Mouse (Mus musculus) embryo, embryonic 10 days (tissue): Measurements from ENCODE around the gene Ttc27.

Source experiments
- DNase-seq: peaks from one replicate; pipeline ENCODE4 v3.0.0-alpha.2; 2015; ENCODE audit warnings: low spot score

Ttc27 gene

DNA sequence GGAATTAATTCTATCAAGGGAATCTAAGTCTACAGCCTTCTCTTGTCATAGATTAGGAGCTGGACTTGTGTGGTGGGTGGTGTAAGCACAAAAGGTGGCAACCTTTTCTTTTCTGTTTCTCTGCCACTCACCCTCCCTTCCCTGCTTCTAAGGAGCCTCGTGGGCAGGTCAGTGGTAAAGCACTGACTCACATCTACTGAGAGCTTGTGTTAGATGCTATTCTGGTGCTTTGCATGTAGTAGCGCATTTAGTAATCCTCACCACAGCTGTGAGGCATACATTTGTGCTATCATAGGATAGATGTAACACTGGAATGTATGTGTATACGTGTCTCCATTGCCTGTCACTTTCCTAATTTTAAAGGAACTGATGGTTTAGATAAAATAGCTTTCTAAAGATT, 124.2 kb downstream of the Ttc27 start:
- DNase-seq: no peak

DNA sequence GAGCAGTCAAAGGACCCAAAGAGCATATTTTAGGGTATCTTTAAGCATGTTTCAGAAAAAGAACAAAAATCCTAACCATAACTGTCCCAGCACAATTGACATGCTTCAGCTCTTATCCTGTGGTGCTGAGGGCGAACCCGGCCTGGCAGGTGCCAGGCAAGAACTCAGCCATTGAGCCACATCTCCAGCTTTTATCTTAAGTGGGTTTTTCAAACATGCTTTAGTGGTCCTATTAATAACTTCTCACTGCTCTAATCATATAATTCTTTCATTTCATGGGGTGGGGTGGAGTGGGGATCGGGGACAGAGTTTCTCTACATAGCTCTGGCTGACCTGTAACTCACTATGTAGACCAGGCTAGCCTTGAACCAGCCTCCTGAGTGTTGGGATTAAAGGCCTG, 125.1 kb downstream of the Ttc27 start:
- no peak for DNase-seq

DNA sequence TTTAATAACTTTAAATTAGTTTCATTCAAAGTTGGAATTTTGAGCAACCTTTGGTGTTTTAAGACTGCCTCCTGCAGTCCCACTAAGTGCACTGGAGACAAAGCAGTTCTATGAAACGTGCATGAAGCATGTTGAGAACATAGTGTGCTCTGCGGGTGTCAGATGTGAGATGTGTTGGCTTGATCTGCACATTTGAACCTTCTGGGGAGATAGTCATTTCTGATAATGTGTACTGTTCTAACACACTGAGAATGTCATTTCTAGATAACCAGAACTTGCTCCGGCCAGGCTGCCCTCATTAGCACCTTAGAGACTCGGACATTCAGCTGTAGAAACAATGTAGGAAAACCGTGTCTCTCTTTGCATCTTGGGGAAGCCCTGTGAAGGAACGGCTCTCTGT, 126.0 kb downstream of the Ttc27 start:
- DNase-seq: no peak

DNA sequence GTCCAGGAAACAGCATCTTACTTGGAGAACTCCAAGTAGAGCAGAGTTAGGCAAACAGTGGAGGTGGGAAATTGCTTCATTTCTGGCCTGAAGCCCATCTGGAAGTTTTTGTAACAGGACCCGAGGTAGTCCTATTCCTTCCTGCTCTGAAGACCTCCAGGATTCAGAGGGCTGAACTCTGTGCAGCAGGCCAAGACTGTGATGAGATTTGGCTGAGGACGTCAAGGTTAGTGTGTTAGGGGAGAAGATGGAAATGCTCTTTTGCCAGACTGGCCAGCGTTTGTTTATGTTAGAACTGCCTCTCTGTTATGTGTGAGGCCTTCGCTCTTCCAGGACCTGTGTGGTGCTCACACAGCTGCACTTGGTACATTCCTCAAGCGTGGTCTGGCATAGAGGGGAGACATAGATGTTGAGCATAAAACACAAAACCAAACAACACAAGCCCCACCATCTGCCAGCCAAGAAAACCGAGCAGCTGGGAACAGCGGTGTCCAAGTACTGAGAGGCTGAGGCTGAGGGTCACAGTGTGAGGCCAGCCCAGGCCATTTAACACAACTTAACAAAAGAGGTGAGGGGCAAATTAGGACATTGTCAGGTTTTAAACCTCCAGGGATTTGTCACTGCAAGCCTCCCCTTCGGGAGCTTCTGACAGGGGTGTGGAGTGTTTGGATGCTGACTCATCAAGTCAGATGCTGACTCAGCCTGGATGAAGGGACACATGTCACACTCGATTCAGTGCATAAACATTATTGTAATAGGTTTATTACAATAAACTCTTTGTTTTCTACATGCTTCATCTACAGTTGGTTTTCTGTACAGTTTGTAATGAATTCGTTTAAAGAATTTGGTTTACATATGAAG, 128.7 kb downstream of the Ttc27 start:
- peak; percentile 35 for DNase-seq

DNA sequence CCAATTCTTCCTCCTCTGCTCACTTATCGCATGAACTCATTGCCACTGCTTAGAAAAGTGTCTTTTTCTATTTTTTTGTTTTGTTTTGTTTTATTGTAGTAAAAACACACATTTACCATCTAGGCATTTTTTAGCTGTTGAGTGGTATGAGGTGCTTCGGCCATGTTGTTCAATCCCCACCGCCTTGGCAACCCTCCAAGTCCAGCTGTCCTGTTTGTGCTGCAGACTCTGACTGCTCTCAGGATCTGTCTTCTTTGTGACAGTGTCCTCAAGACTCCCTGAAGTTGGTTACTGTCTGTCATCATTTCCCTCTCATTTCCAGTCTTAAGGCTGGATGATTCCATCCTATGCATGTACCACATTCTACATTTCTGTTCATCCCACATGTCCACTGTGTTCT, 132.7 kb downstream of the Ttc27 start:
- DNase-seq: no peak

DNA sequence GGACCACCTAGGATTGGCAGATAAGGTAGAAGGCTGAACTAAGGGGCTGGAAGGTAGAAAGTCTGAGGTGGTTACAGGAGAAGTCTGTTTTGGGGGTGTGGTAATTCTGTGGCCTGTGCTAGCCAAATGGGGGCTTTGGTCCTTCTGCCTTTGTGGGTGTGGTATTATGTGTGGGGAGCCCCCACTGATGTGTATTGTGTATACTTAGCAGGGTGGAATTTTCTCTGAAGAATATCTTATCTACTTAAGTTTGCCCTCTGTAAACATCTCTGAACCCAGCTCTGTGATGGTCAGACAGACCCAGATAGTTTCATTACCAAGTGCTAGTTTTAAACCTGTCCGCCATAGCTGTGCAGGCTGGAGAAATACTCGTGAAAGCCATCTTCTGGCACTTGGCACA, 141.8 kb downstream of the Ttc27 start:
- no peak for DNase-seq

DNA sequence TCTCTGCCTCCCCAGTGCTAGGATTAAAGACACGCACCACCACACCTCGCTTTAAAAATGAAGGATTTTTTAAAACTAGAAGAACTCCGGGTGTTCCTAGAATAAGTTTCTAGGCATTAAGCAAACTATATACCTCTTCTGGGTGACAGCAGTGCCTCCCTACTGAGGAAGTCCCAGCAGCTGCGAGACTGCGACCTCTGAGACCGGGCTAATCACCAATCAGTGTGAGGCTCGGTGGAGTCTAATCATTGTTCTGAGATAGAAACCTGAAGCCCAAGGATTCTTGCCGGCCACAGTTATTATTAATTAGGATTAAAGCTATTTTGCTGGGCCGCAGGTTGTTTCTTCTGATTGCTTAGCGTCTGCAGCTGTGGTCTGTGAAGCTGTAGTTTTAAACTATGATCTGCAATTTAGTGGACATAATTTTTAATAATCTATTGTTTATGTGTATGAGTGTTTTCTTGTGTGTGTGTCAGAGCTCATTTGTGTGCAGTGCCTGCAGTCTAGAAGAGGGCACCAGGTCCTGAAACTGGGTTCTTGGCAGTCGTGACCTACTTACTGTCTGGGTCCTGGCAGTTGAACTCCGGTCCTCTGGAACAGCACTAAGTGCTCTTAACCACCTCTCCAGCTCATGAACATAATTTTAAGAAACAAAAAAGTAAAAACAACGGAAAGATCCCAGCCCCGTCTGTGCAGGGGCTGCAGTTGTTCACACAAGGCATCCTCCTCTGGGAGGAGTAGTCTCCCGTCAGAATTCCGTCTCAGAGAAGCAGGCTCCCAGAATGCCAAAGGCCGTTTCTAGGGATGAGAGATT, 142.9 kb downstream of the Ttc27 start:
- DNase-seq: no peak

DNA sequence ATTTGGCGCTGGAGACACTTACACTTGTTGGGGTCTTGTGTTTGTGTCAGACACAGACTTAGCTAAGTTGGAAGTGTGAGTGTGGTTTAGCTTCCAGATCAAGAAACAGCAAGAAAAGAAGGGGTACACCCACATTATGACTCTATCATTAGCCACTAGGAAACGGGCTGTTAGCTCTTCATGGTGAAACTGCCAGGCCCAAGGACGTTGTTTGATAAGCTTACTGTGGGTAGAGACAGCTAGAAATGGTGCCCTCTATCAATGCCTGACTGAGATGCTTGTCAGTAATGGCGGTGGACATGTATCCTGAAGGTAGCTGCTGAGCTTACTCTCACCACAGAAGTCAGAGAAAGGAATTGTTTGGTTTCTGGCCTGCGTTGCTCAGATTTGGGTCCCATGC, 146.3 kb downstream of the Ttc27 start:
- no peak for DNase-seq

DNA sequence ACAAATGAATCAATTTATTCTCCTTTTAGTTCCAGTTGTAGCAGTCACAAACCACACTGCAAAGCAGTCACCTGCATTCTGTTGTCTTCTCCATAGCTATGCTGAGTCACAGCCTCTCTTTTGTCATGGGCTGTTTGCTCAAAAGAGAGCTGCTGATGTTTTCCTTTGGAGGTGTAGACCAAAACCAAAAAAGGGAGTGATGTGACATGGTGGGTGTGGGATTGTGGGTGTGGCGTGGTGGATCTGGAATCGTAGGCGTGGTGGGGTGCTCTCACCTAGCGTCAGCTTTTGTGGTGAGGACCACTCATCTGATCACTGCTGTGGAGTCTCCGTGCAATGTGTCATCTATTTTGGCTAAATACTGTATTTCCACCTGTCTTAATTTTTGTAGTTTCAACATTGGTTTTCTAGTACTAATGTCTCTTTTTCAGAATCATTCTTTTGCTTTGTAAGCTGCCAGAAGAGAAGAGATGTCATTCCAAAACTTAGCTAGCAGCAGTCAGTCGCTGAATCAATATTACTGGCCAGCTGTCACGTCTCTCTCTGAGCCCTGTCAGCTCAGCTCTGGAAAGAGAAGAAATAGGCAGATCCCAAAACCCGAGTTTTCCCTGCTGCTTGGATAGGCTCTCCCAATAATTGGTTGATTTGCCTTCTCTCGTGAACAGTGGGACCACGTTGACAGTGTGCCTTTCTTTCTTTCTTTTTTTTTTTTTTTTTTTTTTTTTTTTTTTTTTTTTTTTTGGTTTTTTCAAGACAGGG, 147.4 kb downstream of the Ttc27 start:
- DNase-seq: no peak

DNA sequence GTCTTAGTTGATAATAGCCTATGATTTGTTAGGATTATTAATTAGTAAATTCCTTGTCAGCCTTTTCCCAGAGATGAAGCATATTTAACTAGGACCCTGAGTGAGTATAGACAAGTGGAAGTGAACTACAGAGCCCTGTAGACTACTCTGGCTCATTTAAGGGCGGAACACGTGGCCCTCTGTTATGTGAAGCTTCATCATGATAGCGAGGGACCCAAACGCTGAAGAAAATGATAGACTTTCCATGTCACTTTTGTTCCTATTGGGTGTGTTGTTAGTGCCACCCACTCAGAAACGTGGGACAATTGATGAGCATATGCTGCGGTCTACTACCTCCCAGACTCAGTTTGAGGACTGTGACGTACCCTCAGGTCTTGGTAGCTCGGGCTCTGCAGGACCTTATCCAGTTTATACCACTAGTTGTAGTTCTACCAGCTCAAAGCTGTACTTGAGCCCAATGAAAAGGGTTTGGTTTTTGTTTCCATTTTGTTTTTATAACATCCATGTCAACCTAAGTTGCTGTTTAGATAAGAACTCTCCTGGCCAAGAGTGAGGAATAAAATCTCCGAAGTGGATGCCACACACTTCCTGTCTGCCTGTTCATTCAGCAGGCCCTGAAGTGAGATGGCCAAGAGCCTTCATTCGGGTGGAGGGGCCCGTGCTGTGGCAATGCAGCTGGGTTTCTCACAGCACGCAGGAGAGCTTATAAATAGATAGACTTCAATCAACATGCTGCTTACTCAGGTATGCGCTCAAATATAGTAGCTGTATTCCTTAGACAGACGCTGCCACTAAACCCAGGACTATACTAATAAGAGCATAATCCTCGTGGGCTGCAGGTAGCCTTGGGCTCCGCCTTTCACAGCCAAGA, 148.4 kb downstream of the Ttc27 start:
- no peak for DNase-seq

DNA sequence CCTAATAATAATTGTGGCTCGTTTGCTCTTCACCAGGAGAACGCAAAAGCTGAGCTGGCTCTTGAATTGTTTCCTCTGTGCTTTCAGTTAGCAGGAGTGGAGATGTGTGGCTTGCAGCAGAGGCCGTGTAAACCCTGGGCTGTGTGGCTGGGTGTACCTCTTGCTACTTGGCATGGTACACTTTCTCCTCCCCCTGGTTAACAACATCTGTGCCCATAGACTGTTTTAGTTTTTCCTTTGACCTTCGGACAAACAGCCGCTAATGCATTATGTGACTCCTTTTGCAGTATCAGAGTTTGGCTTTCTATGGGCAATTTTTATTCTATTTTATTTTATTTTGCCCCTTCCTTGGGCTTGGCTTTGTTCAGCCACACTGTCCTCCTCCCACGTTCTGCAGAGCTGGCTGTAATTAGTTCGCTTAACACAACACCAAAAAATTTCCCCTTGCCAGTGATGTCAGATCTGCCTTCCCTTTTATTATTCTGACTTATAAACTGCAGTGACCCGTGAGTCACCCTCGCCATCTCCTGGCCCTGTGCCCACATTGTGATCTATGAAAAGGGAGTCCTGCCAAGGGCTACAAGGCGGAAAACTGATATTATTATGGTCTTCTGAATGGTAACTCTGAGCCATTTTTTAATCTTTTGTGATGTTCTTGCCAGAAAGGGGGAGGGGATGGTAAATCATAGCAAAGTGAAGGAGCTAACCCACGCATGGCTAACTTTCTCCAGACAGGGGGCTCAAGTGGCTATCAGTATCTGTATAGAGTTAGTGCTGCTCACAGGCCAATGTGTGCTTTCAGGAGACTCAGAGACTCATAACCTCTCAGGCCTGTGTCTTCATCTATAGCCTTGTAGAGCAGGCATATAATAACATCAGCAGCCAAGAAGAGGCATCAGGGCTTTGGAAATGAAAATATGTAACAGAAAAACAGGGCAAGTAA, 149.3 kb downstream of the Ttc27 start:
- peak; percentile 17 for DNase-seq

DNA sequence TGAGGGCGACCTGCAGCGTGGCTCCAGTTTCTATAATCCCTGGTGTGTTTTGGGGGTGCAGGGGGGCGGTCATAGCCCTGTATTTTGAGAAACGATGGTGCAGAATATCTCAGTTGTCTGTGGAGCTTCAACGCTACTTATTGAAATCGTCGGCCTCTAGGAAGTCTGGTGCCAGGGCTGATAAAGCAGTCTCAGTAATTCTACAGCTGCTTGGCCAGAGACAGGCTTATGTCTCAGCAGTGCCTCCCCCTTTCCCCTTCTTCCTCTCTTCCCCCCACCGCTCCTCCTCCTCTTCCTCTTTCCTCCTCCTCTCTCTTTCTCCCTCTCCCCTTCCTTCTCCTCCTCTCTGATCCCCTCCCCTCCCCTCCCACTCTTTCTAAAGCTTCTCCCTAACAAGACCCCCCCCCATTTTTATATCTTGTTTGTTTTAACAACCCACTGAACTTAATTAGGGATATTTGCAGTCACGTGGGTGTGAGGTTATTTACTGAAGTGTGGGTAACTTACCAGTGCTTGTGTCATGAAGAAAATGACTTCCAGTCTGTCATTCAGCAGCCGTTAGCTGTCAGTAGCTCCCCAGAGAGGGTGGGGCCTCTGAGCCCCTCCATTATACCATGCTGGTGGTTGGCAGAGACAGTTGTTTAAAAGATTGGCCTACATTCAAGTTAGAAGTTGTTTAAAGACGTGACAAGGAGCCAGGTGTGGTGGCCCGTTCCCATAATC, 150.8 kb downstream of the Ttc27 start:
- DNase-seq: no peak

DNA sequence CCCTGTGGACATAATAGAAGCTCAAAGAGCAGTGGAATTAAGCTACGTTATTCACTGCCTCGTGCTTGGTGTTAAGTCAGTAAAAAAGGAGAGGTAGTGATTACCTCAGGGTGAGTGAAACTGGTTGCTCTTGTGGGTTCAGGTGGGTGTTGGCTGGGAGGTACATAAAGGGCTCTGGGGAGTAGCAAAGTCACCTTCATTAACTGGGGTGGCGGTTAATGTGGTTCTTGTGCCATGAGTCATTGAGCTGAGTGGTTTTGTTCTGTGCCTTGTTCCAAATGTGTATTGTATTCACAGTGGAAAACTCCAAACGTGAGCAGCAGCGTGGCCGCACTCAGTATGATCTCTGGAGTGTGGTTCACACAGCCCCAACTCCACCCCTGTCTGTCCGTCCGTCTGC, 152.0 kb downstream of the Ttc27 start:
- no peak for DNase-seq

DNA sequence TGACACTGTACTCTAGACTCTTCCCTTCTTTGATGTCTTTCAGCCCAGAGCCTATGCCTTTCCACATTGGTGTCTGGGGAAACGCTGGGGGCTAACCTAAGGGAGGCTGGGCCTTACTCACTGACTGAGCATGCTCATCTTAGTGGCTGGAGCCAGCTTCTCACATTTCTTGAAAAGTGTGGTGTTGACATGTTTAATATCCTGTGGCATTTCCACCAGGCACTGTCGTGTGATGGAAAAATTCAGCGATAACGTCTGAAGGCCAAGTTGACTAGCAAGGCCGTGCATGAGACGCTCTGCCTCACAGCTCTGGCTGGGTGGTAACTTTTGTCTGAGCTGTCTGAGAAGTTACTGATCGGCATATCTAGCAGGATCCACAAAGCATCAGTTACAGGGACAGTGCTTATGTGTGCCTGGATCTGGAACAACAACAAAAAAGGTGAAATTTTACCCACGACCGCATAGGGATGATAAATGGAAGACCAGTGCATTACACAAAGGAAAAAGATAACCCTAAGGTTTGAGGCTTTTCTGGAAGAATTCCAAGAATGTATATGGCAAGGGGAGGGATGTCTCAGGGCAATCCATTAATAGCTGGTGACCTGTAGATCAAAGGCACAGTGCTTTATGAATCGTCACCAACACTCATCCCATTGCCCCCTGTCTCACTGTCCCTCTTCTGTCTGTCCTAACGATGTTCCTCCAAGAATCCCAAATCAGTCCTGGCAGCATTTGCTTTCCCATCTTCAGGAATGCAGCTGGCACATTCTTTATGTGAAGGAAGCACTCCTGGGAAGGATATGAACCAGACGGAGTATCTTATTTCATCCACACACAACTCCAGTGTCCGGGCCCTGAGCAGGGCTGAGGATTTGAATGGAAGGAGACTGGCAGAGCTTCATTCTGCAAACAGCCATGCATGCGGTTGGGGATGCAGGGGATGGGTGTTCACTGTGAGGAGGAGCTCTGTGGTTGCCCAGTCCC, 152.9 kb downstream of the Ttc27 start:
- peak; percentile 54 for DNase-seq

DNA sequence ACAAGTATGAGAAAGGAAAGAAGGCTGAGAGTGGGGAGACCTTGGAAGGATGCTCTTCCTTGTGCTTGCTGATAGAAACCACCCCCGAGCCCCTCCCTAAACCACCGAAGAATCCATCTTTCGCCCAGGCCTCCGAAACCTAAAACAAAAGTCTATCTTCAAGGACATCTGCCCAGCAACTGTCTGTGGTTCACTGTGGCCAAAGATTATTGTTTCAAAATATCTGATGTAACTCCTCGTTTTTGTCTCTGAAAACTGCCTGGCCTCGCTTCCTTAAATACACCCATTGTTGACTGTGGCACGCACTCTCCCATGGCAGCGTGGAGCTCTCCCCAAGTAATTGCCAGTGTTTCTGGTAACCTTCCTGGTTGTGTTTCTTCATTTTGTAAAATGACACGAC, 155.0 kb downstream of the Ttc27 start:
- no peak for DNase-seq

DNA sequence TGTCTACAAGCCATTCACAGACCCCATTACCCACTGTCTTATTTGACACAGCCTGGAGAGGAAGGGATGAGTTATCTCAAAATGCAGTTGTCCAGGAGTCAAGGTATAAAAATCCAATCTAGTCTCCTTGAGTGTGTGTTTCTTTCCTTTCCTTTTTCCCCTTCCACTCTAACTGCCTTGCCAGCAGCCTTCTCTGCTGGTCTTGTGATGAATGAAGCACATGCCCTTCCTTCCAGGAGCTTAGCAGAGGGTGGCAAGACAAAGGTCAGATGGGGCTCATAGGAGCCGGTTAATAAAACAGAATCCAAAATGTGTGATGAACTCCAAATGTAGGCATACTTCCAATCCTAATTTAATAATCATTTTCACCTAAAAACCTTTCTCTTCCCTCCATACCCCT, 156.2 kb downstream of the Ttc27 start:
- DNase-seq: no peak

DNA sequence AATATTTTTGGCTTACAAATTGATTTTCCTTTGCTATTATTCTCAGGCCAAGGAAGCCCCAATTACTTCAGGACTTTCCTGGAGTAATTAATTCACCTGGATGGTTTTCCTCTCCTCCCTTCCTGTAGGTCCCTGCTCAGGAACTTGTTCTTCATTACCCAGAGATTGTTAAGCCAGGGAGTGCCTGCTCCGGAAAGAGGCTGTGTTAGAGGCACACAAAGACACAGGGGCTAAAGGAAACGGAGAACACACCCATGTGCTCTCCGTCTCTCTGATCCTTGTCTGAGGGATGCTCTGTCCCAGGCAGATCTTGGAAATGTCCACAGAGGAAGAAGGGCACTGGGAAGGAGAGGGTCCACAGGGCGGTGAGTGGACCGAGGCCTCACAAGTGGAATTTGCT, 158.2 kb downstream of the Ttc27 start:
- no peak for DNase-seq

DNA sequence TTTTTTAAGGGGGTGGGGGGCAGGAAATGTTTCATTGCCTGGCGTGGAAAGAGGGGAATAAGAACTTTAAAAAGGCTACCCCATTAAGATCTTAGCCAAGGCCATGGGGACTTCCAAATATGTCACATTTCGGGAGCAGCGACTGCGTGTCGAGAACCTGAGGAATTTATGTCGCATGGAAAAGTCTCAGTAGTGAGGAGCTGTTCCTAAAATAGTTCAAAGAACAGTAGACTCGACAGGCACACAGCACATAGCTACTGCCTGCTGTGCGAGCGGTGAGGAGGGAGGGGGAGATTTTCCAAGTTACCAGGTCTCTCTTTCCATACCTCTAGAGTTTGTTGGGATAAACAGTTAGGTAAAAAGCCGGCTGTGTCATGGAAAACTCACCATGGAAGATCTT, 159.4 kb downstream of the Ttc27 start:
- DNase-seq: no peak

DNA sequence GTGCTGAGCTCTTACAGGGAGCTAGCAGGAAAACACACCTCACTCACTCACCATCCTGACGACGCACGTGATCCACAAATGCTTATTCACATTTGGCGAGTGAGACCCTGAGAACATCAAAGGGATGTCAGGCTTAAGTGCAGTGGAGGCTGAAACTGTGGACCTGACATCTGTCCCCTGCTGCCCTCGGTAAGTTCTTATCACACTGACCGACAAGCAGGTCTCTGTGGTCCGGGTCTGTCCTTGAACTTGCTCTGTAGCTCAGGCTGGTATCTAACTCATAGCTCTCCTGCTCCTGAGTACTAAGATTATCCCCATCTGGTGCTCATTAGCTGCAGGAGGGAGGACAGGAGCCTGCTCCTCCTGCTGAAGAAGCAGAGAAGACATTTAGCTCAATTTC, 162.2 kb downstream of the Ttc27 start:
- DNase-seq: peak; percentile 48
